Mouse (Mus musculus): Measurements from ENCODE around the gene Ppcdc.

Ppcdc gene

GRCm38 (mm10) chr9:57360999-57361398, 78.9 kb downstream of the Ppcdc start:
- no peak for DNase-seq (ENCODE audit: low read depth, low spot score)

GRCm38 (mm10) chr9:57354377-57355183, 85.3 kb downstream of the Ppcdc start:
- DNase-seq (ENCODE audit: low read depth, low spot score) = no peak

- peak; percentile 35 for DNase-seq (ENCODE audit: low read depth, low spot score)
Observed at GRCm38 (mm10) chr9:57351277-57351676, 88.6 kb downstream of the Ppcdc start.

GRCm38 (mm10) chr9:57345902-57346301, 94.0 kb downstream of the Ppcdc start:
- DNase-seq (ENCODE audit: low read depth, low spot score) = no peak

- DNase-seq (ENCODE audit: low read depth, low spot score) = no peak
Observed at GRCm38 (mm10) chr9:57343752-57344151, 96.2 kb downstream of the Ppcdc start.

GRCm38 (mm10) chr9:57342906-57343474, 96.9 kb downstream of the Ppcdc start:
- no peak for DNase-seq (ENCODE audit: low read depth, low spot score)

GRCm38 (mm10) chr9:57342186-57342585, 97.7 kb downstream of the Ppcdc start:
- DNase-seq (ENCODE audit: low read depth, low spot score) = no peak

GRCm38 (mm10) chr9:57340361-57340760, 99.6 kb downstream of the Ppcdc start:
- DNase-seq (ENCODE audit: low read depth, low spot score) = no peak

- DNase-seq (ENCODE audit: low read depth, low spot score) = no peak
Observed at GRCm38 (mm10) chr9:57339577-57340210, 100.2 kb downstream of the Ppcdc start.

GRCm38 (mm10) chr9:57338706-57339105, 101.2 kb downstream of the Ppcdc start:
- no peak for DNase-seq (ENCODE audit: low read depth, low spot score)
